Mouse (Mus musculus): ENCODE data around the gene Bcl9. TPM values are rescaled to one million over a fixed set of nuclear protein-coding genes. Genes with fewer than 3 reads are reported as not detected.
A peak's percentile ranks its signal among the peaks of the same experiment; 100 is the strongest.

Bcl9 gene
- total RNA-seq (2021) = 10 to 100 TPM; 65.0 to 71.9 TPM

GRCm38 (mm10) chr3:97297553-97298432 is at the start of gene Bcl9:
Gene Bcl9, minus strand, starts transcription at chr3:97297917.
- intact Hi-C loops (cut with DNase I) = loop anchor here (5.0 kb wide), 1 partner anchor 70 kb away; no protein-coding TSS in a partner anchor
- DNase-seq (ENCODE audit: extremely low spot score in 1 of 2, low spot score in 2 of 2) = peak; percentile 85 to 87

GRCm38 (mm10) chr3:97339193-97339576 is 41.5 kb upstream of the Bcl9 start:
- DNase-seq (ENCODE audit: extremely low spot score in 1 of 2, low spot score in 2 of 2) = no peak
- intact Hi-C loops (cut with DNase I) = loop anchor here (2.0 to 10.0 kb wide), 3 partner anchors 114 to 402 kb away; no protein-coding TSS in a partner anchor

GRCm38 (mm10) chr3:97338522-97339192 is 40.9 kb upstream of the Bcl9 start:
- intact Hi-C loops (cut with DNase I) = loop anchor here (2.0 to 10.0 kb wide), 3 partner anchors 114 to 401 kb away; no protein-coding TSS in a partner anchor
- DNase-seq (ENCODE audit: extremely low spot score in 1 of 2, low spot score in 2 of 2) = peak; percentile 88 to 92

- DNase-seq (ENCODE audit: extremely low spot score in 1 of 2, low spot score in 2 of 2) = peak in 1 of 2 experiments; percentile 77
- intact Hi-C loops (cut with DNase I) = loop anchor here (5.0 to 10.0 kb wide), 2 partner anchors 113 to 400 kb away; no protein-coding TSS in a partner anchor
Observed at GRCm38 (mm10) chr3:97337306-97337705, 39.6 kb upstream of the Bcl9 start.

GRCm38 (mm10) chr3:97336331-97336730 is 38.6 kb upstream of the Bcl9 start:
- intact Hi-C loops (cut with DNase I) = loop anchor here (5.0 to 10.0 kb wide), 2 partner anchors 112 to 399 kb away; no protein-coding TSS in a partner anchor
- no peak for DNase-seq (ENCODE audit: extremely low spot score in 1 of 2, low spot score in 2 of 2)

- peak in 1 of 2 experiments; percentile 40 for DNase-seq (ENCODE audit: extremely low spot score in 1 of 2, low spot score in 2 of 2)
- intact Hi-C loops (cut with DNase I) = loop anchor here (5.0 to 10.0 kb wide), 2 partner anchors 110 to 397 kb away; no protein-coding TSS in a partner anchor
Observed at GRCm38 (mm10) chr3:97334618-97335017, 36.9 kb upstream of the Bcl9 start.

- no peak for DNase-seq (ENCODE audit: extremely low spot score in 1 of 2, low spot score in 2 of 2)
- intact Hi-C loops (cut with DNase I) = loop anchor here (10.0 kb wide), 1 partner anchor 107 kb away; no protein-coding TSS in a partner anchor
Observed at GRCm38 (mm10) chr3:97332172-97332571, 34.5 kb upstream of the Bcl9 start.

GRCm38 (mm10) chr3:97327809-97328208 is 30.1 kb upstream of the Bcl9 start:
- intact Hi-C loops (cut with DNase I) = no loop called here
- no peak for DNase-seq (ENCODE audit: extremely low spot score in 1 of 2, low spot score in 2 of 2)

GRCm38 (mm10) chr3:97327356-97327755 is 29.6 kb upstream of the Bcl9 start:
- intact Hi-C loops (cut with DNase I) = no loop called here
- DNase-seq (ENCODE audit: extremely low spot score in 1 of 2, low spot score in 2 of 2) = no peak

- DNase-seq (ENCODE audit: extremely low spot score in 1 of 2, low spot score in 2 of 2) = no peak
- intact Hi-C loops (cut with DNase I) = no loop called here
Observed at GRCm38 (mm10) chr3:97325621-97326345, 28.1 kb upstream of the Bcl9 start.

- DNase-seq (ENCODE audit: extremely low spot score in 1 of 2, low spot score in 2 of 2) = no peak
- intact Hi-C loops (cut with DNase I) = no loop called here
Observed at GRCm38 (mm10) chr3:97324046-97324445, 26.3 kb upstream of the Bcl9 start.

- no peak for DNase-seq (ENCODE audit: extremely low spot score in 1 of 2, low spot score in 2 of 2)
- intact Hi-C loops (cut with DNase I) = no loop called here
Observed at GRCm38 (mm10) chr3:97317302-97317701, 19.6 kb upstream of the Bcl9 start.

- no peak for DNase-seq (ENCODE audit: extremely low spot score in 1 of 2, low spot score in 2 of 2)
- intact Hi-C loops (cut with DNase I) = no loop called here
Observed at GRCm38 (mm10) chr3:97313431-97313830, 15.7 kb upstream of the Bcl9 start.

- intact Hi-C loops (cut with DNase I) = no loop called here
- DNase-seq (ENCODE audit: extremely low spot score in 1 of 2, low spot score in 2 of 2) = peak; percentile 45 to 78
Observed at GRCm38 (mm10) chr3:97311998-97312397, 14.3 kb upstream of the Bcl9 start.

GRCm38 (mm10) chr3:97309748-97310536 is 12.2 kb upstream of the Bcl9 start:
- intact Hi-C loops (cut with DNase I) = no loop called here
- no peak for DNase-seq (ENCODE audit: extremely low spot score in 1 of 2, low spot score in 2 of 2)

- no peak for DNase-seq (ENCODE audit: extremely low spot score in 1 of 2, low spot score in 2 of 2)
- intact Hi-C loops (cut with DNase I) = no loop called here
Observed at GRCm38 (mm10) chr3:97308440-97308839, 10.7 kb upstream of the Bcl9 start.

GRCm38 (mm10) chr3:97305907-97306306 is 8.2 kb upstream of the Bcl9 start:
- intact Hi-C loops (cut with DNase I) = no loop called here
- DNase-seq (ENCODE audit: extremely low spot score in 1 of 2, low spot score in 2 of 2) = no peak

- intact Hi-C loops (cut with DNase I) = no loop called here
Observed at GRCm38 (mm10) chr3:97301586-97301985, 3.9 kb upstream of the Bcl9 start.

More at GRCm38 (mm10) chr3:97301586-97301985, 3.9 kb upstream of the Bcl9 start:
- no peak for DNase-seq (ENCODE audit: extremely low spot score in 1 of 2, low spot score in 2 of 2)
